8 mouse cellular contexts compared by ENCODE assay signal in the genomic region with DNA sequence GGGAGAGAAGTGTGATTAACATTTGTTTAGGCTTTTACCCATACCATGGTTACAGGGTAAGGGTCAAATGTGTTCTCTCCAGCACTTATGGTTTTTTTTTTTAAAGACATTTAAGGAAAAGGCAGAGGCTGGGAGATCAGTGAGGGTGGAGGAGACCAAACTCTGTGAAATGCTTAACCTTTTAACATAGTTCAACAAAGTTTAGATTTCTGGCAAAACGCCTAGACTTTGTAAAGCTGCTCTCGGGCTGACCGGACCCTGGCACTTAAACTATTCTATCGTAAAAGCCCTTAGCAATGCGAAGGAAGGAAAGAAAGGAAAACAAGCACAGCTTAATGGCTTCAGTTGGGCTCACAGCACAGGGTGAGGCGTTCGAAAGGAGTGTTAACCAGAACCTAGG.
A peak's percentile ranks its signal among the peaks of the same experiment; 100 is the strongest.
DNase-seq lines count a peak whose midpoint lies in the region; ATAC-seq and TF ChIP-seq lines count a peak whose summit lies in the region.
"Had no signal": no experiment of that assay in that cellular context is flagged by ENCODE, and none has a peak within 500 bp of the region (broad histone marks: within the 10 kb centered on the region; RNA-seq: fewer than 3 reads in every experiment).

No protein-coding gene starts in this region.

- no peak overlapping the region for H3K4me2 ChIP-seq in hindbrain, embryonic 15.5 days
- H3K4me2 ChIP-seq: midbrain, embryonic 12.5 days had no signal

- TF ChIP-seq CTCF in kidney, adult 2 months (conservative IDR thresholded peaks at IDR 0.05; ENCODE audit: insufficient read depth, insufficient read length, low read depth, low read length): no peak

- TF ChIP-seq POLR2A in kidney, adult 2 months (IDR thresholded peaks at IDR 0.05; ENCODE audit: low read depth, low read length): no peak

- no peaks in the 10 kb centered on the region for H3K36me3 ChIP-seq in hindbrain, embryonic 15.5 days
- H3K36me3 ChIP-seq in hindbrain, embryonic 10.5 days: no peaks in the 10 kb centered on the region
- no peaks in the 10 kb centered on the region for H3K36me3 ChIP-seq in kidney, adult 2 months (ENCODE audit: control insufficient read depth, insufficient read depth, low read length)
- H3K36me3 ChIP-seq: midbrain, embryonic 12.5 days had no signal

- peaks cover 3% of the 10 kb centered on the region; the same call in 1 of the 2 replicates for H3K4me1 ChIP-seq in hindbrain, embryonic 15.5 days (replicated peaks)
- H3K4me1 ChIP-seq in hindbrain, embryonic 10.5 days (replicated peaks): peaks cover 6% of the 10 kb centered on the region; the same call in 1 of the 2 replicates
- 0 out of 2 replicates have a peak, but pooled peaks cover 4% of the 10 kb centered on the region for H3K4me1 ChIP-seq in kidney, adult 2 months (ENCODE audit: control insufficient read depth, insufficient read depth, low read length)

- ATAC-seq in hindbrain, embryonic 15.5 days (ENCODE audit: low FRiP score, low read depth): peak; percentile 65; the same call in 1 of the 2 replicates

- WGBS in hindbrain, embryonic 15.5 days: 41% methylated on average over 7 of the region's 7 CpGs
- WGBS in hindbrain, embryonic 10.5 days: 63% methylated on average over 7 of the region's 7 CpGs
- 3% methylated on average over 7 of the region's 7 CpGs for WGBS in kidney, adult 2 months

- no peaks in the 10 kb centered on the region for H3K9me3 ChIP-seq in hindbrain, embryonic 15.5 days
- H3K9me3 ChIP-seq in hindbrain, embryonic 10.5 days: no peaks in the 10 kb centered on the region
- H3K9me3 ChIP-seq: midbrain, embryonic 12.5 days had no signal

- no peak for DNase-seq in hindbrain, embryonic 10.5 days (ENCODE audit: low spot score)
- DNase-seq in embryo, embryonic 11 days: peak; percentile 50
- peak; percentile 64 for DNase-seq in kidney, adult 2 months
- DNase-seq in lung, postnatal 36 days: peak; percentile 52
- no peak for DNase-seq in urinary bladder, adult 2 months (ENCODE audit: low spot score)
- DNase-seq in adrenal gland, postnatal 10 days: no peak

- H3K27me3 ChIP-seq in hindbrain, embryonic 15.5 days: no peaks in the 10 kb centered on the region
- no peaks in the 10 kb centered on the region for H3K27me3 ChIP-seq in hindbrain, embryonic 10.5 days (ENCODE audit: insufficient read depth, poor library complexity, severe bottlenecking)
- no peaks in the 10 kb centered on the region for H3K27me3 ChIP-seq in kidney, adult 2 months (replicated peaks; ENCODE audit: control insufficient read depth, insufficient read depth, low read length)
- H3K27me3 ChIP-seq: midbrain, embryonic 12.5 days had no signal

- no peak overlapping the region for H3K27ac ChIP-seq in hindbrain, embryonic 15.5 days (replicated peaks)
- H3K27ac ChIP-seq in hindbrain, embryonic 10.5 days: no peak overlapping the region
- peak overlapping the region; percentile 31; the same call in 1 of the 2 replicates for H3K27ac ChIP-seq in kidney, adult 2 months (ENCODE audit: insufficient read depth, low read depth, low read length)
- H3K27ac ChIP-seq: midbrain, embryonic 12.5 days had no signal

- H3K4me3 ChIP-seq in hindbrain, embryonic 15.5 days: no peak overlapping the region
- H3K4me3 ChIP-seq in hindbrain, embryonic 10.5 days: no peak overlapping the region
- no peak overlapping the region for H3K4me3 ChIP-seq in kidney, adult 2 months (ENCODE audit: insufficient read depth, low read depth, low read length)
- H3K4me3 ChIP-seq: midbrain, embryonic 12.5 days had no signal

- no peak overlapping the region for H3K9ac ChIP-seq in hindbrain, embryonic 15.5 days
- H3K9ac ChIP-seq: midbrain, embryonic 12.5 days had no signal

Comparison
In these comparisons a context has a peak if more than half of its experiments do, and no peak if none do; other contexts are left out.
1. DNase-seq: peak in embryo, embryonic 11 days (single experiment), kidney, adult 2 months (single experiment) and lung, postnatal 36 days (single experiment); none in hindbrain, embryonic 10.5 days (single experiment), urinary bladder, adult 2 months (single experiment) and adrenal gland, postnatal 10 days (single experiment).